Mouse (Mus musculus) intestine, embryonic 14.5 days (tissue): ENCODE data around the gene Ralgps1. TPM values are rescaled to one million over a fixed set of nuclear protein-coding genes. Genes with fewer than 3 reads are reported as not detected.
A peak's percentile ranks its signal among the peaks of the same experiment; 100 is the strongest.

Experiments used
- ATAC-seq: fragments of 200-750 bp; cut with Nextera tagmentation; replicated peaks from 2 replicates; pipeline ENCODE4 v1.8.0; 2017; ENCODE audit warnings: low read depth, moderate number of reproducible peaks, moderate TSS enrichment, moderate library complexity; ENCODE audit not compliant: low FRiP score, low TSS enrichment
- DNase-seq: peaks from one replicate; pipeline ENCODE4 v3.0.0-alpha.2; 2018; ENCODE audit warnings: low spot score
- H3K27ac ChIP-seq: fragments of 300-500 bp; sonication (generic); 2 replicates; pipeline ENCODE4 v1.5.1; 2014; ENCODE audit warnings: low read depth, mild to moderate bottlenecking, control low read depth
- H3K27me3 ChIP-seq: fragments of 300-500 bp; sonication (generic); replicated peaks from 2 replicates; pipeline ENCODE4 v1.6.1; 2014; ENCODE audit warnings: low read length, control low read depth; ENCODE audit not compliant: control insufficient read depth, insufficient read depth
- H3K36me3 ChIP-seq: fragments of 300-500 bp; sonication (generic); 2 replicates; pipeline ENCODE4 v1.6.1; 2014; ENCODE audit warnings: low read length, control low read depth; ENCODE audit not compliant: control insufficient read depth, insufficient read depth
- H3K4me1 ChIP-seq: fragments of 300-500 bp; sonication (generic); replicated peaks from 2 replicates; pipeline ENCODE4 v1.6.1; 2014; ENCODE audit warnings: low read length, control low read depth, mixed read lengths; ENCODE audit not compliant: control insufficient read depth, insufficient read depth
- H3K4me2 ChIP-seq: fragments of 300-500 bp; sonication (generic); 2 replicates; pipeline ENCODE4 v1.6.1; 2014; ENCODE audit warnings: low read length
- H3K4me3 ChIP-seq: fragments of 300-500 bp; sonication (generic); 2 replicates; pipeline ENCODE4 v1.5.1; 2014; ENCODE audit warnings: low read depth, low read length, control low read depth, mixed read lengths
- H3K9ac ChIP-seq: fragments of 300-500 bp; sonication (generic); 2 replicates; pipeline ENCODE4 v1.6.1; 2014; ENCODE audit warnings: mild to moderate bottlenecking, low read length
- H3K9me3 ChIP-seq: fragments of 300-500 bp; sonication (generic); 2 replicates; pipeline ENCODE4 v1.6.1; 2016; ENCODE audit warnings: low read length, control low read depth; ENCODE audit not compliant: control insufficient read depth
- WGBS: fragments of 180-500 bp; shearing (Covaris S2); extraction: QIAGEN DNeasy Blood & Tissue Kit; methylation state at CpG from one replicate; pipeline ENCODE4 v1.1.7; 2014; 5-methylcytosine and 5-hydroxymethylcytosine counted together
- polyA plus RNA-seq: library from polyadenylated mRNA; unstranded; fragments of >200 nt; fragmentation: Nextera tagmentation; extraction: Ambion mirVana; gene quantifications from 2 replicates; pipeline ENCODE4 v1.2.1, GENCODE M21; 2014

The Ralgps1 gene
- polyA plus RNA-seq, 1 experiment from 2014 or later = 7.3 TPM

GRCm38 (mm10) chr2:33249922-33250633, 121.2 kb downstream of the Ralgps1 start:
- peaks cover 18% of the 10 kb centered on the region for H3K36me3 ChIP-seq
- H3K27ac ChIP-seq = peak overlapping the region; percentile 65
- H3K4me2 ChIP-seq = no peak overlapping the region
- WGBS = 23% methylated on average over 3 of the region's 3 CpGs
- no peak overlapping the region for H3K9ac ChIP-seq
- H3K27me3 ChIP-seq = no peaks in the 10 kb centered on the region
- DNase-seq = peak; percentile 64
- H3K9me3 ChIP-seq = no peaks in the 10 kb centered on the region
- peaks cover 34% of the 10 kb centered on the region for H3K4me1 ChIP-seq
- no peak overlapping the region for H3K4me3 ChIP-seq
- ATAC-seq = peak; percentile 47; the same call in 1 of the 2 replicates

DNA sequence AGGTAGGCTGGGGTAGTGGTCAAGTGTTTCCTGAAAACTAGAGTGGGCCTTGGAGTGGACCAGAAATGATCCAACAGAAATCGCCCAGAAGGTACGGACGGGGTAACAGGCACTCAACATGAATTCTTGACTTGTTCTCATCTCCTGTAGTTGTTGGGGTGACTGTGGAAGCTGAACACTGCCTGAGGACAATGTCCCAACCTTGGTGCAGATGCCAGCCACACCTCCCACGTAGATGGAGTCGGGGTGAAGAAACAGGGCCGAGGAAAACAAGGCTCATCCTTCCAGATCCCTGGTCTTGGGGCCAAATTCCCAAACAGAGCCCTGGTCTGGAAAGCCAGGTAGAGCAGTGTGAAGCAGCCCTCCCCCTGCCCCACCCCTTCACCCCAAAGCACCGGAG, 122.7 kb downstream of the Ralgps1 start:
- Histone ChIP-seq H3K9me3 (no peaks in the 10 kb centered on the region), H3K4me3 (no peak overlapping the region), H3K4me1 (peaks cover 25% of the 10 kb centered on the region), H3K36me3 (peaks cover 30% of the 10 kb centered on the region), H3K27me3 (no peaks in the 10 kb centered on the region), H3K27ac (no peak overlapping the region), H3K9ac (no peak overlapping the region), H3K4me2 (no peak overlapping the region)
- DNase-seq = no peak
- 86% methylated on average over 7 of the region's 7 CpGs for WGBS
- ATAC-seq = no peak

DNA sequence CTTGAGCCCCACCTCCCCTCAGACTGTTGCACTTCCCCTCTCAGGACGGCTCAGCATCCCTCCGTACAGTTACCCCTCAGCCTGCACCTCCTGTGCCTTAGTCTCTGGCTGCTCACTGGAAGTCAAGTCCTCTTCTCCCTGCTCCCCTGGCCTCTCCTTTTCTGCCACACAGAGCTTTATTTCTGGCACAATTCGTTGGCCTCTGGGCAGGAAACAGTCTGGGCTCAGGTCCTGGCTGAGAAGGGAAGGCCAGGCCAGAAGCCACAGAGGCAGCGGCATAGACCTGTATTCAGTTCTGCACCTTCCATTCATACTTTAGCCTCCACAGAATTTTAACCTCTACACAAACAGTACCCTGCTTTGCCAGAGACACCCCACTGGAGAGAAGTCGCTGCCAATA, 124.4 kb downstream of the Ralgps1 start:
- Histone ChIP-seq H3K4me3 (no peak overlapping the region), H3K4me1 (peaks cover 21% of the 10 kb centered on the region), H3K9me3 (no peaks in the 10 kb centered on the region), H3K9ac (no peak overlapping the region), H3K4me2 (no peak overlapping the region), H3K36me3 (peaks cover 46% of the 10 kb centered on the region), H3K27me3 (no peaks in the 10 kb centered on the region), H3K27ac (no peak overlapping the region)
- ATAC-seq (no peak), DNase-seq (no peak)
- 79% methylated on average over 5 of the region's 5 CpGs for WGBS

DNA sequence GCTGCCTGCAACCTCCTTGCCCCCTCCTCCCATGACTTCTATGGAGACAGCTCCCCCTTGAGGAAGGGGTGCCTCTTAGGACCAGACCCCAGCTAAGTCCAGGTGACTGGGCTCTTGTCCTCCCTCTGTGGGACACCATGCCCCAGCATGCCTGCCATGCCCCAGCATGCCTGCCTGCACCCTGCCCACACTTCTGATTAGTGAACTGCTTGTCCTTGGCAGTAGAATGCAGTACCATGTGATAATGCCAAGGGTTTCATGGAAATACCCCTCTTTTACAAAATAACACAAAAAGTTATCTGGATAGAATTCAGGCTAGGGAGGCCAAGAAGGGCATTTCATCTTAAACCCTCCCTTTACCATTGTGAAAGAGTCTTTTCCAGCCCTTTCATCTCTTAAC, 125.9 kb downstream of the Ralgps1 start:
- Histone ChIP-seq H3K9ac (no peak overlapping the region), H3K4me2 (no peak overlapping the region), H3K4me3 (no peak overlapping the region), H3K36me3 (peaks cover 46% of the 10 kb centered on the region), H3K4me1 (peaks cover 12% of the 10 kb centered on the region), H3K9me3 (no peaks in the 10 kb centered on the region), H3K27me3 (no peaks in the 10 kb centered on the region), H3K27ac (no peak overlapping the region)
- DNase-seq = no peak
- no peak for ATAC-seq

GRCm38 (mm10) chr2:33244880-33245279, 126.4 kb downstream of the Ralgps1 start:
- DNase-seq (no peak), ATAC-seq (no peak)
- Histone ChIP-seq H3K9me3 (no peaks in the 10 kb centered on the region), H3K36me3 (peaks cover 46% of the 10 kb centered on the region), H3K4me2 (no peak overlapping the region), H3K4me1 (peaks cover 7% of the 10 kb centered on the region; the same call in 1 of the 2 replicates), H3K27me3 (no peaks in the 10 kb centered on the region), H3K9ac (no peak overlapping the region), H3K27ac (no peak overlapping the region), H3K4me3 (no peak overlapping the region)
- 79% methylated on average over 6 of the region's 6 CpGs for WGBS

GRCm38 (mm10) chr2:33237581-33237980, 133.7 kb downstream of the Ralgps1 start:
- no peak for ATAC-seq
- 85% methylated on average over 6 of the region's 6 CpGs for WGBS
- Histone ChIP-seq H3K4me3 (no peak overlapping the region), H3K36me3 (peaks cover 7% of the 10 kb centered on the region), H3K4me2 (no peak overlapping the region), H3K9ac (no peak overlapping the region), H3K27me3 (no peaks in the 10 kb centered on the region), H3K9me3 (no peaks in the 10 kb centered on the region), H3K27ac (no peak overlapping the region), H3K4me1 (no peaks in the 10 kb centered on the region)
- no peak for DNase-seq

- Histone ChIP-seq H3K27me3 (no peaks in the 10 kb centered on the region), H3K4me2 (no peak overlapping the region), H3K4me1 (no peaks in the 10 kb centered on the region), H3K36me3 (peaks cover 6% of the 10 kb centered on the region), H3K9me3 (no peaks in the 10 kb centered on the region), H3K9ac (no peak overlapping the region), H3K27ac (no peak overlapping the region), H3K4me3 (no peak overlapping the region)
- ATAC-seq (no peak), DNase-seq (no peak)
- WGBS = 84% methylated on average over 4 of the region's 4 CpGs
Measured at GRCm38 (mm10) chr2:33234848-33235247, 136.4 kb downstream of the Ralgps1 start.

DNA sequence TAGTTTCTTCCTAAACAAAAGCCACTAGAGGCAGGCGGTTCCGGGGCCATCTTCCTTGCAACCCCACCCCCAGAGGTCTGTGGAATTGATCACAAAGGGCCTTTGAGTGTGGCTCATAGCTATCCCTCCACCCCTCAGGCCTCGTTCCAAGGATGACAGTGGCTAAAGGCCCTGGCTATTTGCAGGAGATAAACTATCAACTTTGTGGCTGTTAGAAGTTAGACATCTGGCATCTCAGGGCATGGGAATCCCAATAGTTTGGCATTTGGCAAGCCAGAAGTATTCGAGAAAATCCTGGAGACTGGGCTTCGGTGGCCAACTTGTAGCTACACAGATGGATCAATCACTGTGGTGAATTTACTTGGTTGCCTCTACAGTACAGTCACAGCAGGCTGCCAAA, 137.4 kb downstream of the Ralgps1 start:
- H3K4me1 ChIP-seq = no peaks in the 10 kb centered on the region
- 76% methylated on average over 5 of the region's 5 CpGs for WGBS
- H3K27me3 ChIP-seq = no peaks in the 10 kb centered on the region
- no peak overlapping the region for H3K4me2 ChIP-seq
- H3K27ac ChIP-seq = no peak overlapping the region
- DNase-seq (no peak), ATAC-seq (no peak)
- no peak overlapping the region for H3K4me3 ChIP-seq
- no peak overlapping the region for H3K9ac ChIP-seq
- no peaks in the 10 kb centered on the region for H3K9me3 ChIP-seq
- H3K36me3 ChIP-seq = peaks cover 13% of the 10 kb centered on the region
